Mouse (Mus musculus): ENCODE results near the gene Rep15. TPM values are rescaled to one million over a fixed set of nuclear protein-coding genes. Genes with fewer than 3 reads are reported as not detected.

Gene Rep15
- total RNA-seq, 2 experiments from 2014 or later = 0.56 to 1.1 TPM

DNA sequence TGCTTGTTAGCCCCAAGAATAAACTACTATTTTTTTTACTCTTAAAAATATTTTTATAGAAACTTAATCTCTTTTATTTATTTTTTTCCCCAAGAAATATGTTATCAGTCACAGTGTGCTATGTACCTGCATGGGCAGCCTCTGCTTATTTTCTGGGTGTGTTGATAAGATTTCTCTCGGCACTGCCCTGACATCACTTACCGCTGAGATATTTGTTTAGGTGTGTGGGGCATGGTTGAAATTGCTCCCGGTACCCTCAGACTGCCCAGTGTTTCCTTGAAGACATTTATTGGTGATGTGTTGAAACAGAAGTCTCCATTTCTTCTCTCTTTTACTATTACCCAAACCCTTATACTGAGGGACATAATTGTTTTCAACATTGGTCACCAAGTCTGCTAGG lies 7.6 kb upstream of the Rep15 start:
- intact Hi-C loops (cut with DNase I) = no loop called here
- no peak for DNase-seq (ENCODE audit: low spot score)

DNA sequence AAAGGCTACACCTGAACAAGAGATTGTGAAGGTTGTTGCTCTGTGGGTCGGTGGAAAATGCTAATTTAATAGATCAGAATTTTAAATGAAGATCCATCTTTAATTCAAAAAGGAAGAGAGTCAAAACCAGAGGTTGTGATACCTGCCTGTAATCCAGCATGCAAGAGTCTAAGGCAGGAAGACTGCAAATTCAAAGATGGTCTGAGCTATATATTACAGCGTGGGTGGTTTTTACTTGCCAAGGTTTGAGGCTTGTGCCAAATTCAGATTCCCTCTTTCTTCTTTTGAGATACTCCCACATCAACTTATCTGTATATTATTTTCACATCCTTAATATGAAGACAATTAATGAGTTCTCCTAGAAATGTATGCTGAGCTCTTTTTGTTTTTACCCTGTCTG lies 4.0 kb upstream of the Rep15 start:
- DNase-seq (ENCODE audit: low spot score) = no peak
- intact Hi-C loops (cut with DNase I) = no loop called here

DNA sequence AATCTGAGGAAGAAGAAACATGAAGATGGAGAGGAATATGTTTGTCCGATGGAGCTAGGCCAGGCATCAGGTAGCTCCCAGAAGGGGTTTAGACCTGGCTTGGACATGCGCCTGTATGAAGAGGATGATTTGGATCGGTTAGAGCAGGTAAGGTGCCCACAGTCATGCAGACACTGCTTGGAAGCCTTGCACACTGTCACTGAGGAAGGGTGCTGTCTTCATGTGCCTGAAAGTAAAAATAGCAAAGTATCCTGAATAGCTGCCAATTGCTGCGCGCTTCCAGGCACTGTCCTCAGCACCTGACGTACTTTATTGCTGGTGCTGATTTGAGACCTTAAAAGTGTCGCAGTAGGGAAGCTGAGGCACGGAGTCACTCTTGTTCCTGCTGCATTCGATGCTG lies 2.8 kb upstream of the Rep15 start:
- no peak for DNase-seq (ENCODE audit: low spot score)
- intact Hi-C loops (cut with DNase I) = no loop called here

DNA sequence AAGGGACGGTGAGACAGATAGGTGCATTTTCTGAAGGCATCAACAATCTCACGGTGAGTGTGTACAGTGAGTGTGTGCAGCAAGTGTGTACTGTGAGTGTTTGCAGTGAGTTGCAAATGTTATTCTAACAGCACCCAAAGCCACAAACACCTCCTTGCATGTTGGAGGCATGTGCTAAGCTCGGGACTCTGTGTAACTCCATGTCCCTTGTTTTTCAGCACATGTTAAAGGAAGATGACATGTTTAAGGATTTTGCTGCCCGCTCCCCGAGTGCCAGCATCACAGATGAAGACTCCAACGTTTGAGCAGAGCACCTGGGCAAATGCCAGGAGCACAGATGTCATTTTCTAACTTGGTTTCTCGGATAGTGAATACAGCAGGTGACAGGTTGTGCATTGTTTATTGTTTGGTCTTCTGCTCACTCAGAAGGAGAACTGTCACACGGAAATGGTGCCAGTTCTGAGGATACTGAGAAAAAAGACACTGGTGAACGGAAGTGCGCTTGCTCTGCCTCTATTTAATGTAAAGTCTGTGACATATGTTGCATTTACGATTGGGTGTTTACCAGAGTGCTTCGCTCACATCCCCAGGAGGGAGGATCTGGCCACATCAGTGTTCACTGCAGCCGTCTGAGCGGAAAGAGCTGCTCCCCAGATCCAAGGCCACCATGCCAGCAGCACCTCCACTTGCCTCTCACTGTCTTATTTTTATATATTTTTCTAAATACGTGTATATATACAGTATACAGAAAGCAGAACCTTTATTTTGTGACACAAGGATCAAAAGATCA lies 2.1 kb upstream of the Rep15 start:
- DNase-seq (ENCODE audit: low spot score) = no peak
- intact Hi-C loops (cut with DNase I) = no loop called here

DNA sequence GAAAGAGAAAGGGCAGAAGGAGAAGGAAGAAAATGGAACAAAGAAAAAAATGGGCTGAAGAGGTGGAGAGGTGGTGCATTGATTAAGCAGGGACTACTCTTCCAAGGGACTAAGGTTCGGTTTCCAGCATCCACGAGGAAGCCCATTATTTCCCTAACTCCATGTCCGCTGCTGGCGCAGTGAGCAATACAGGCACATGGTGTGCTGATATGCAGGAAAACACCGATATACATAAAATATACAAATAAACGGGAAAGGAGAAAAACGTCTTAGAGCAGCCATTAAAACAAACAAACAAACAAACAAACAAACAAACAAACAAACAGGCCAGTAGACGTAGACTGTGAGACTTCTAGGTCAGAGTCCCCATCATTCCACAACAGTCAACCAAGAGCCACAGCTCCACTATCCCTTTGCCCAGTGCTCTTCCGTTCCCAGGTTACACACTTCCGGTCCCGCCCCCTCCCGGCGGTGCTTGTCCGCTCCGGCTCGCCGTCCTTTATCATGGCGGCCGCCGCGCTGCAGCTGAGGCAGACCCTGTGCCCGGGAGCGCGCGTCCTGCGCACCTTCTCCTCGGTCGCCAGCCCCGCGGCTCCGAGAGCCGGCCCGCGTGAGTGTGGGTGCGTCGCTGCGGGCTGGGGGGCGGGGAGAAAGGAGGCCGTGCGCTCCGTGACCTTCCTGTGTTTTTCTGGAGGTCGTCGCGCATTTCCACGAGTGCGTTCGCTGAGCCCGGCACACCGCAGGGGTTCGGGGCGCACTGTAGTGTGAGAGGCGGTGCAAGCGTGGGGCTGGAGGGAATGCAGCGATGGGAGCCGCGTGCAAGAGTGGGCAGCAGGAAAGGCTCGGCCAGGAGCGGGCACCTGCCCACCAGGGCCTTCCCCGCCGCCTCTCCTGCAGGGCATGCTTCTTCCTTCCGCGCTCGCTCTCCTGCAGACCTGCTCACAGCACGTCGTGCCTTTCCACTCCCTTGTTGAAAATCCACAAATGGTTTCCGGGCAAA lies 10.2 kb downstream of the Rep15 start, which contains the start of gene Mrps35:
Mrps35 (plus strand) TSS at position 474 of the 1,000 bp plus-strand sequence.
- DNase-seq (ENCODE audit: low spot score) = peak; percentile 71
- intact Hi-C loops (cut with DNase I) = no loop called here

DNA sequence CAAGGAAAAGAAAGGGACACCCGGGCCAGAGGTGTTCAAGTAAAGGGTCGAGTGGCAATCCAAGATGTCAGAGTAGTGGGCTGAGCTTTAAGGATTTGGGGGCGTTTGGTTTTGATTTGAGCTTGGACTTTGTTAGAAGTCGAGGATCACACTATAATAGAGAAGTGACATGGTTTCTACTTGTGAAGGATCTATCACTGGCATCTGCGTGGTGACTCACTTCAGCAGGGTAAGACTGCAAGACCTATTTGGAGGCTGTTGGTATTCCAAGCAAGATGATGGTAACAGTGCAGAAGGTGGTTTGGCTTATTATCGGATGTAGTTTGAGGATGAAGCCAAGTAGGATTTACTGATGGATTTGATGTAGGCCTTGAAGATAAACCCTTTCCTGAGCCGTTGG lies 11.2 kb downstream of the Rep15 start:
- intact Hi-C loops (cut with DNase I) = no loop called here

DNA sequence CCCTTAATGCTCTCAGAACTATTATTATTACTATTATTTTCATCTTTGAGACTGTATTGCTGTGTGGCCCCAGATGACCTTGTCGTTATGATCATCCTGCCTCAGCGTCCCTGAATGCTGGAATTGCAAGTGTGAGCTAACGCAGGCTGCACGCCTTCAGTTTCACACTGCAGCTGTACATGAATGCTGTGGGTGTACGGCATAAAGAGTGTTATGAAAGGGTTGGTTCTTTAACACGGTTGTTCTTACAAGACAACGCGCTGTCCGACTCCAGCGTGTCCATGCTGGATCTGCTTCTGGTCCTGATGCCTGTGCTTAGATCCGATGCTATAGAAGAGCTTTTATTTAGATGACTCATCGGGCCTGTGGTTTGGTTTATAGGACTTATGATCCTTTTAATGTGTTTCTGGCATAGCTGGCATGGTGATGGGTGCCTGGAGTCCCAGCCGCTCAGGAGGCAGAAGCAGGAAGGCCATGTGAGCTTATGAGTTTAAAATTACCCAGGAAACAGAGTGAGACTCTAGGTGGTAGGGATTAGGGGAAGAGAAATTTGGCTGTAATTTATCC lies 16.9 kb downstream of the Rep15 start:
- no peak for DNase-seq (ENCODE audit: low spot score)
- intact Hi-C loops (cut with DNase I) = no loop called here

More for the DNA sequence above, 11.2 kb downstream of the Rep15 start:
- no peak for DNase-seq (ENCODE audit: low spot score)

DNA sequence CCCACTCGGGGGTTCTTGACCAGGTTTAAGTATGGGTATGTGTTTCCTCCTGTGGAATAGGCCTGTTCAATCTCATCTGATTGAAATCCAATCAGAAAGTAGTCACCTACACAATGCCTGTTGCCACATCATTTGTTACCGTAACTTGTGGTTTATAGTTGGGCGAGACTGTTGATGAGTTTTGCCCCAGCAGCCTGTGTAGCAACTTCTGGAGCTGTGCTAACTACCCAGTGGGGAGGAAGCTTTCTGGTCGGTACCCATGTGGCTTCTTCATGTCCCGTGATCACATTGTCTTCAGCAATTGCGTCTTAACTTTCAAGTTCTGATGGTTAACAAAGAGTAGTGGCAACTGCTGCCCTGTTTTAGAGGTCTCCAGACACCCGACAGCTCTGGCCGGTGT lies 19.3 kb downstream of the Rep15 start:
- DNase-seq (ENCODE audit: low spot score) = no peak
- intact Hi-C loops (cut with DNase I) = no loop called here

DNA sequence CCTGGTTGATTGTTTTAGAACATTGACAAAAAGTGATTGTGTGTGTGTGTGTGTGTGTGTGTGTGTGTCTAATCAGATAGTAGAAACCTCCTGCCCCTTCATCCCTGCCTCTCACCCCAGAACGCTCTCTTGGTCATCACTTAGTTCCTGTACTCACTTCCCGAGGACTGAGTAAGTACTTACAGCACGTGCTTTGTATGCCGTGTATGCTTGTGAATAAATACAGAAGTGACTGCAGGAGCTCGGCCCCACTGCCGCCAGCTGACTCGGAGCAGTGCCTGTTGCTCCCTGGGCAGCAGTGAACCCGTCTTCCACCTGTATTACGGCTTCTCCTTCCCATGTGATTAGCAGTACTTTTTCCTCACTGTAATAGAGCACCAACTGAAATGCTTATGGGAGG lies 20.1 kb downstream of the Rep15 start:
- intact Hi-C loops (cut with DNase I) = no loop called here
- DNase-seq (ENCODE audit: low spot score) = no peak

DNA sequence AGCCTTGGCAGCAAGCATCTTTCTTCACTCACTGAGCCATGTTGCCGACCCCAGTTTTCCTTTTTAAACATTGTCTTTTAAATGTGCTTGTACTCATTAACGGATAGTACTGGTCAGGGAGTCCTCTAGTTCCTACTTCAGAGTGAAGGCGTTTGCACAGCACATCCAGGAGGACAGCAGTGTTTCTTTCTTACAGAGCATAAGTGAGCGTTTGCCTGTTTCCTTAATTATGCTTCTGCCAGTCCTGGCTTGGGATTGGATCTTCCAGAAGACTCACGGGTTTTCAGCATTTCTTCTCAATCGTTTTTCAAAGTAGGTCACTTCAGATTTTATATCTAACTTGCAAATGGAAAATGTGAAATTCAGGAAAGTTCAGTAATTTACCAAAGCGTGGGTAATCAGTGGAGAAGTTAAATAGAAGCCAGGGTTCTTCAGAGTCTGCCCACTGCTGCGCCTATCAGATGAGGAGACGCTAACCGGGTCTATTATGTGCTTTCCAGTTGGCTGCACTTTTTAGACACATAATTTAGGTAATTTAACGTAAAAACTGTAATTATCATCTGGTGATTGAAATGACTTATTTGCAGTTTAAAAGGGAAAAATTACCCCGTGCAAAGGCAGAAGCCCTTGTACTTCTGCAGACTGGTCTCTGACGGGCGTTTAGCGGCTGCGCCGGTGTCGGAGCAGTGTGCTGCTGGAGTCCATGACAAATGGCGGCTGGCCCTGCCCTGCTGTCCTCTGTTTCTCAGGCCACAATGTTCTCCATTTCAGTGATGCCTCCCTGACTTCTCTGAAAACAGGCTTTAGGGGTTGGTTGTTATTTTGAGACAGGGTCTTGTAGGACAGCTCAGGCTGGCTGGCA lies 21.6 kb downstream of the Rep15 start:
- DNase-seq (ENCODE audit: low spot score) = no peak
- intact Hi-C loops (cut with DNase I) = no loop called here

DNA sequence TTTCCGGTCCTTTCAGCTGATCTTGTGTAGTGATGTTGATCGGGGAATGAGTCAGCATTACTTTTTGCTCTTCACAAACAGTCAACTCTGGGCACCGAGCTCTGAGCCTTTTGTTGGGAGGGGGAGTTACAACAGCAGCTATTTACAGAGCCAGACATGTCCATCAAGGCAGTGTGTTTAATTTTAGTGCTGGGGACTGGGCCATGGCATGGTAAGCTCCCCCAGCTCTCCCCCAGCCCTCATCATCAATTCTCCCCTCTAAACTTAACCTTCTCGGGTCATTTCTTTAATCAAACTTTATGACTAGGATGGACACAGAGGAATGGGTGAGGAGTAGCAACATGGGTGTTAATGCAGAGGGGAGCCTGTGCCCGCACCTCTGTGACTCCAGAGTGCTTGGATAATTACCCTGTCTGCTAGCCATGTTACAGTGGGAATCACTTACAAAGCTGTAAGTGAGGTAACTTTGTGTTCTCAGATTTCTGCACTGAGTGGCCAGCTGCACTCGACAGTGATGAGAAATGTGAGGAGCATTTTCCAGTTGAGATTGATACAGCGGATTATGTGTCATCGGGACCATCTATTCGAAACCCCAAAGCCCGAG lies 23.1 kb downstream of the Rep15 start:
- intact Hi-C loops (cut with DNase I) = no loop called here

DNA sequence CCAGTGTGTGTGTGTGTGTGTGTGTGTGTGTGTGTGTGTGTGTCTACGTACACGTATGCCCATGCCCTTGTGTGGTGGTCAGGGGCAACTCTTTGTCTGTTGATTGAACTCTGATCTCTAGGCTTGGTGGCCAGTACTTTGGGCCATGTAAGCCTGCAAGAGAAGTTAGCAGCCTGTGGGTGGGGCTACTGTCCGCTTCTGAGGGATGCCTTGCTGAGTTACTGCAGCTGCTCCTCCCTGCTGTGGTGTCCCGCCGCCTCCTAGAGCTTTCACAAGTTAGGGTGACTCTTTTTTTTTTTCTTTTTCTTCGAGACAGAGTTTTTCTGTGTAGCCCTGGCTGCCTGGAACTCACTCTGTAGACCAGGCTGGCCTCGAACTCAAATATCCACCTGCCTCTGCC lies 26.9 kb downstream of the Rep15 start:
- no peak for DNase-seq (ENCODE audit: low spot score)
- intact Hi-C loops (cut with DNase I) = no loop called here

More for the DNA sequence above, 23.1 kb downstream of the Rep15 start:
- no peak for DNase-seq (ENCODE audit: low spot score)

DNA sequence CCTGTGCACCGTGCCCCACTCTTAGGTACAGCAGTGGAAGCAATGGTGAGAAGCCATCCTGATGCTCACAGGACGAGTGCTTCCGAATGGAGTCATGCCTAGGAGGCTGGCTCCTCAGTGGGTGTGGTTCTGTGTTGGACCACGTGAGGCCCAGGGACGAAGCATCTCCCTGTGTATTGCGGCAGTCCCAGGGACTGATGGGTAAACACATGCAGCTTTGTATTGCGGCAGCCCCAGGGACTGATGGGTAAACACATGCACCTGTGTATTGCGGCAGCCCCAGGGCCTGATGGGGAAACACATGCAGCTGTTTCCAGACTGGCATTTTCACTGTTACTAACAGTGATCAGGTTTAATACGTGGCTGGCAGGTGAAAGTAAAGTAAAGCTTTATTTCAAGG lies 29.2 kb downstream of the Rep15 start:
- DNase-seq (ENCODE audit: low spot score) = no peak
- intact Hi-C loops (cut with DNase I) = no loop called here

DNA sequence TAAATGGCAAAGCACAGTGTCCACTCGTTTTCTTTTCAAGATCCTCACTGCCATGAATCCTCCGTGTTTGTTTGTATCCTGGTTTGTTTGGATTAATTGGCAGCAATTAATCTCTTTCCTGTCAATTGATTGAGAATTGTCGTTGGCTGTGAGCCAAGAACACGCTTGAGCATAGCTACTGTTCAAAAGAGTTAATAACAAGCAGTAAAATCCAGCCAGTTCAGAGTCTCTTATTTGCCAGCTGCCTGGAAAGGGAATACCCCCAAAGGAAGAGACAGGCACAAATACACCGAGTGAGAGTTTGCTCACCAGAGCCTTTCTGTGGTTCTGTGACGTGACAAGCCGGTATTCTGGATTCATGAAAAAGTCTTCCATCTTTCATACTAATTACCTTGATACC lies 29.6 kb downstream of the Rep15 start:
- intact Hi-C loops (cut with DNase I) = no loop called here

DNA sequence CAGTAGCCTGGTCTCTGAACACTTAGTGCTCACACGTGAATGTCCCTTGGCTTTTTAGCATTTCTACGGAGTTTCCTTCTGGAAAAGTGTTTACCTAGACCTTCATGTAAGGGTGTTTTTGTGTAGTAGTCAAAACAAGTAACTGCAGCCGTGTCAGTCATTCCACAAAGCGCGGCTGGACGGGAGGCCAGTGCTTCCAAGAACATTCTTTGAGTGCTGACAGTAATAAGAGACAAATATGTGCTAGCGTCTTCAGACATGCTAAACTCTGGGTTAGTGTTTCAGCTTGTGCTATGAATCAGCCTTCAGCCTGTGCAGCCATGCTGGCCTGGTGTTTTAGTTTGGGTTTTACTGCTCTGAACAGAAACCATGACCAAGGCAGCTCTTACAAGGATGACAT lies 30.3 kb downstream of the Rep15 start:
- intact Hi-C loops (cut with DNase I) = no loop called here
- DNase-seq (ENCODE audit: low spot score) = no peak

More for the DNA sequence above, 29.6 kb downstream of the Rep15 start:
- no peak for DNase-seq (ENCODE audit: low spot score)

DNA sequence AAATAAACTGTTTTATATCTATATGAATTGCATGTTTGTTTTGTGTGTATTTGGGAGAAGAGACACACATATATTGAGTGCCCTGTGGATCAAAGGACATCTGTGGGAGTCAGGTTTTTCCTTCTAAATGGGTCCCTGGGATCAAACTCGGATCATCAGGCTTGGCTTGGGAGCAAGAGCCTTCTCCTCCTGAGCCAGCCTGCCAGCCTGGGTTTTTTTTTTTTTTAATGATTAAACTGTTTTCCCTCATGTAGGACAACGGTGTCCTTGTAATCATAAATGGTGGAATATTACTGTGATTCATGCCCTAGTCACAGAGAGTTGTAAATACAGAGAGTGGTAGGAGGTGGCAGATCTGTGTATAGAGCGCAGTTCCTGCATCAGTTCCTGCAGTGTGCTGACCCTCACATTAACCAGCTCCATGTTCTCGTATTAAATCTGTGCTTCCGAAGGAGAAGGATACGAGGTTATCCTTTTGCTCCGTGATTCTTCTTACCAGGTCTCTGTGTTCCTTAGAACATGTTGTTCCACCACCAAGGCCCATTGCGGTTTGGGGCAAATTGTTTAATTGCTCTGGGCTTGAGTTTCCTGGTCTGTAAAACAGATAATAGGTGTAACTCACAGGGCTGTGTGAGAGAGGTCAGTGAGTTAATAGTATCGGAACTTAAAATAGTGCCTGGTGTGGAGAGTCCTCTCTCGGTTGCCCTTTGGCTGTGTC lies 32.0 kb downstream of the Rep15 start:
- intact Hi-C loops (cut with DNase I) = no loop called here
- no peak for DNase-seq (ENCODE audit: low spot score)

DNA sequence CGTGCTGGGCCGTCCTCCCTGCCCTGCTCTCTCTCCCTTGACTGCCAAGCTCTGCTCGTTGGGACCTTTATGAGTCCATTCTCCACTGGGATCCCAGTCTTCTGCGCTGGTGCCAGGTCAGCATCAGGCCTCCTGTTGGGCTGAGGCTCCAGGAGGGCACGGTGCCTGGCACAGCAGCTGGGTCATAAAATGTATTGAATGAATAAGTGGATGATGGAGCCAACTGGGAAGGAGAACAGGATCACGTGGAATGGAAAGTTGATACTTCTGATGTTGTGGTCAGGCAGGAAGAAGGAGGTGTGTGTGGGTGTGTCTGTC lies 32.5 kb downstream of the Rep15 start:
- DNase-seq (ENCODE audit: low spot score) = no peak

DNA sequence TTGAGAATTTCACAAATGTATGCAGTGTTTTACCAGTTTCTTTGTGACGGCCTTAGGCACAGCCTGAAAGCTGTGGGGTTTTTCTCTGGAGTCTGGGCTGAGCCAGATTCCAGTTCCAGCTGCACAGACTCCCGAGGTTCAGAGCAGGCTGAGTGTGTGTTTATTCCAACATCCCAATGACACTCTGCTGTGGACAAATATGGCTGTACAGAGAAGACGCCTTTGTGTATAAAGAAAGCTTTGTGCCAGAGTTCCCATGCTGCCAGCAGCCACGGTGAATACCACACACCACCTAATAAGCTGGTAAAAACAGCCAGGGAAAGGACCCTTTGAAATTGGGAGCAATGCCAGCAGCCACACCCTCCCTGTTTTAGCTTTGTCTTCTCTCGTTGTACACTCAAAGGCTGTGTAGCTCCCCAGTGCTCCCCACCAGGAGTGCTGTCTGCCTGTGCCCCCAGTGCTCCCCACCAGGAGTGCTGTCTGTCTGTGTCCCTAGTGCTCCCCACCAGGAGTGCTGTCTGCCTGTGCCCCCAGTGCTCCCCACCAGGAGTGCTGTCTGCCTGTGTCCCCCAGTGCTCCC lies 43.5 kb downstream of the Rep15 start:
- DNase-seq (ENCODE audit: low spot score) = no peak
- intact Hi-C loops (cut with DNase I) = no loop called here

More for the DNA sequence above, 32.5 kb downstream of the Rep15 start:
- intact Hi-C loops (cut with DNase I) = no loop called here

Data from heart, postnatal 25 days (tissue).